19 mouse cellular contexts compared by ENCODE assay signal in genomic region chr2:79284206-79284605, GRCm38 (mm10). TPM values are rescaled to one million over a fixed set of nuclear protein-coding genes. Genes with fewer than 3 reads are reported as not detected.
A peak's percentile ranks its signal among the peaks of the same experiment; 100 is the strongest.
DNase-seq lines count a peak whose midpoint lies in the region; ATAC-seq and TF ChIP-seq lines count a peak whose summit lies in the region.
"Had no signal": no experiment of that assay in that cellular context is flagged by ENCODE, and none has a peak within 500 bp of the region (broad histone marks: within the 10 kb centered on the region; RNA-seq: fewer than 3 reads in every experiment).

No protein-coding gene starts in this region.

- no peak overlapping the region for H3K27ac ChIP-seq in midbrain, embryonic 11.5 days (ENCODE audit: low read depth, low read length)
- H3K27ac ChIP-seq in midbrain, postnatal 0 days (ENCODE audit: low read depth, low read length): no peak overlapping the region
- H3K27ac ChIP-seq in midbrain, embryonic 12.5 days (replicated peaks): no peak overlapping the region
- no peak overlapping the region for H3K27ac ChIP-seq in midbrain, embryonic 13.5 days

- peak; percentile 68 for DNase-seq in midbrain, embryonic 11.5 days (ENCODE audit: low spot score, missing footprints)
- DNase-seq in midbrain, postnatal 0 days (ENCODE audit: low spot score): no peak
- DNase-seq: adrenal gland, adult 2 months; adrenal gland, adult 8-10 months; adrenal gland, postnatal 10 days; adrenal gland, postnatal 14 days; adrenal gland, postnatal 25 days; adrenal gland, postnatal 36 days; B cell, adult 2 months; cerebellum, adult 11 months; cerebellum, adult 11-12 months; cerebellum, adult 18-20 months had no signal

- H3K4me1 ChIP-seq in midbrain, embryonic 11.5 days (ENCODE audit: control insufficient read depth, insufficient read depth, low read length): no peaks in the 10 kb centered on the region
- no peaks in the 10 kb centered on the region for H3K4me1 ChIP-seq in midbrain, postnatal 0 days (ENCODE audit: insufficient read depth, low read length)
- no peaks in the 10 kb centered on the region for H3K4me1 ChIP-seq in midbrain, embryonic 12.5 days
- H3K4me1 ChIP-seq in midbrain, embryonic 13.5 days (replicated peaks): no peaks in the 10 kb centered on the region

- ATAC-seq in midbrain, embryonic 11.5 days (ENCODE audit: low FRiP score): peak; percentile 59; the same call in 1 of the 2 replicates
- no peak for ATAC-seq in midbrain, postnatal 0 days (ENCODE audit: low FRiP score)
- ATAC-seq in midbrain, embryonic 12.5 days (ENCODE audit: low FRiP score, low read depth): 0 out of 2 replicates have a peak, but pooled peaks have one; percentile 38
- no peak for ATAC-seq in midbrain, embryonic 13.5 days
- ATAC-seq: activated CD4-positive, CD25-positive, alpha-beta regulatory T cell, adult 4 months; CD4-positive, CD25-positive, alpha-beta regulatory T cell, adult 4 months; Patski had no signal

- no peaks in the 10 kb centered on the region for H3K36me3 ChIP-seq in midbrain, embryonic 11.5 days (ENCODE audit: control insufficient read depth, insufficient read depth, low read length)
- no peaks in the 10 kb centered on the region for H3K36me3 ChIP-seq in midbrain, postnatal 0 days (ENCODE audit: insufficient read depth, low read length)
- no peaks in the 10 kb centered on the region; the same call in 1 of the 2 replicates for H3K36me3 ChIP-seq in midbrain, embryonic 12.5 days
- H3K36me3 ChIP-seq in midbrain, embryonic 13.5 days: no peaks in the 10 kb centered on the region

- 89% methylated on average over 4 of the region's 4 CpGs for WGBS in midbrain, embryonic 11.5 days
- 86% methylated on average over 4 of the region's 4 CpGs for WGBS in midbrain, postnatal 0 days
- WGBS in midbrain, embryonic 12.5 days: 78% methylated on average over 4 of the region's 4 CpGs
- 78% methylated on average over 4 of the region's 4 CpGs for WGBS in midbrain, embryonic 13.5 days

- no peak overlapping the region for H3K4me2 ChIP-seq in midbrain, embryonic 11.5 days
- no peak overlapping the region for H3K4me2 ChIP-seq in midbrain, postnatal 0 days (ENCODE audit: low read depth, low read length, poor library complexity, severe bottlenecking)
- H3K4me2 ChIP-seq in midbrain, embryonic 12.5 days (replicated peaks): no peak overlapping the region
- H3K4me2 ChIP-seq in midbrain, embryonic 13.5 days (replicated peaks): no peak overlapping the region

- TF ChIP-seq CTCF in midbrain, postnatal 0 days (IDR thresholded peaks at IDR 0.05): no peak

- no peak overlapping the region for H3K9ac ChIP-seq in midbrain, embryonic 11.5 days (ENCODE audit: low read length)
- H3K9ac ChIP-seq in midbrain, postnatal 0 days (replicated peaks; ENCODE audit: low read length, poor library complexity, severe bottlenecking): no peak overlapping the region
- H3K9ac ChIP-seq in midbrain, embryonic 12.5 days (replicated peaks): no peak overlapping the region
- H3K9ac ChIP-seq in midbrain, embryonic 13.5 days (replicated peaks): no peak overlapping the region

- H3K27me3 ChIP-seq in midbrain, embryonic 11.5 days (ENCODE audit: control insufficient read depth, insufficient read depth, low read length): no peaks in the 10 kb centered on the region
- H3K27me3 ChIP-seq in midbrain, postnatal 0 days (ENCODE audit: insufficient read depth, low read length): no peaks in the 10 kb centered on the region
- H3K27me3 ChIP-seq in midbrain, embryonic 12.5 days: no peaks in the 10 kb centered on the region
- H3K27me3 ChIP-seq in midbrain, embryonic 13.5 days: no peaks in the 10 kb centered on the region
- H3K27me3 ChIP-seq: CH12.LX had no signal

- H3K9me3 ChIP-seq in midbrain, embryonic 11.5 days (ENCODE audit: control insufficient read depth, low read length): no peaks in the 10 kb centered on the region
- no peaks in the 10 kb centered on the region for H3K9me3 ChIP-seq in midbrain, postnatal 0 days (ENCODE audit: low read length)
- no peaks in the 10 kb centered on the region for H3K9me3 ChIP-seq in midbrain, embryonic 12.5 days
- no peaks in the 10 kb centered on the region for H3K9me3 ChIP-seq in midbrain, embryonic 13.5 days
- H3K9me3 ChIP-seq: G1E had no signal

- H3K4me3 ChIP-seq in midbrain, embryonic 11.5 days (ENCODE audit: low read depth, low read length): no peak overlapping the region
- no peak overlapping the region for H3K4me3 ChIP-seq in midbrain, postnatal 0 days (ENCODE audit: low read depth, low read length)
- no peak overlapping the region for H3K4me3 ChIP-seq in midbrain, embryonic 12.5 days
- H3K4me3 ChIP-seq in midbrain, embryonic 13.5 days (replicated peaks): no peak overlapping the region

RNA-seq across cellular contexts. Expression of gene Itga4, which starts 29.0 kb away (rescaled TPM):
- polyA plus RNA-seq in midbrain, embryonic 11.5 days (2014; fragmentation: Nextera tagmentation; extraction: Ambion mirVana): 8.6 and 10.0 TPM in 2 replicates
- total RNA-seq in midbrain, postnatal 0 days (2014; rRNA removed): 3.1 and 4.3 TPM in 2 replicates
- 1.4 and 1.5 TPM in 2 replicates for polyA plus RNA-seq in midbrain, postnatal 0 days (2015; fragmentation: Nextera tagmentation; extraction: Ambion mirVana)
- 6.5 TPM in 2 replicates for polyA plus RNA-seq in midbrain, embryonic 12.5 days (2016; fragmentation: Nextera tagmentation; extraction: Ambion mirVana)
- polyA plus RNA-seq in midbrain, embryonic 13.5 days (2015; fragmentation: Nextera tagmentation; extraction: Ambion mirVana): 3.1 TPM in 2 replicates

Comparison
In these comparisons a context has a peak if more than half of its experiments do, and no peak if none do; other contexts are left out.
1. ATAC-seq: peak in midbrain, embryonic 11.5 days (single experiment) and midbrain, embryonic 12.5 days (single experiment); none in midbrain, postnatal 0 days (single experiment) and midbrain, embryonic 13.5 days (single experiment).